In genomic region chr12:79330571-79330970, GRCm38 (mm10) we compare ENCODE assay signal across 25 mouse cellular contexts.
"Had no signal": no experiment of that assay in that cellular context is flagged by ENCODE, and none has a peak within 500 bp of the region (broad histone marks: within the 10 kb centered on the region; RNA-seq: fewer than 3 reads in every experiment).

No protein-coding gene starts in this region.

- H3K27me3 ChIP-seq: hindbrain, embryonic 12.5 days; intestine, embryonic 15.5 days; liver, embryonic 13.5 days; liver, embryonic 15.5 days had no signal

- H3K9me3 ChIP-seq: intestine, embryonic 15.5 days; liver, embryonic 15.5 days had no signal

- H3K4me1 ChIP-seq: hindbrain, embryonic 10.5 days; hindbrain, embryonic 12.5 days; liver, embryonic 13.5 days had no signal

- DNase-seq: gastrocnemius, adult 2 months; gastrocnemius, postnatal 10 days; gastrocnemius, postnatal 25 days; heart, adult 2 months; heart, postnatal 10 days; heart, postnatal 4 days; kidney, adult 18-20 months; kidney, adult 8-10 months; kidney, postnatal 10 days; kidney, postnatal 25 days; kidney, postnatal 4 days; liver; liver, embryonic 13.5 days had no signal

- H3K36me3 ChIP-seq: hindbrain, embryonic 12.5 days had no signal

- H3K4me3 ChIP-seq: gastrocnemius, adult 2 months; heart, adult 2 months; hindbrain, embryonic 10.5 days; hindbrain, embryonic 12.5 days; intestine, embryonic 15.5 days; layer of hippocampus, adult 2 months; left cerebral cortex, adult 2 months; liver, embryonic 13.5 days; liver, embryonic 15.5 days had no signal

- H3K4me2 ChIP-seq: heart, embryonic 11.5 days; hindbrain, embryonic 12.5 days; hindbrain, embryonic 14.5 days; intestine, embryonic 15.5 days; liver, embryonic 11.5 days; liver, embryonic 13.5 days; liver, embryonic 15.5 days had no signal

- ATAC-seq: hindbrain, embryonic 16.5 days; inflammation-experienced regulatory T-cells, adult 6 months; intestine, embryonic 15.5 days; intestine, postnatal 0 days had no signal

- H3K9ac ChIP-seq: hindbrain, embryonic 12.5 days; hindbrain, embryonic 14.5 days; intestine, embryonic 15.5 days; liver, embryonic 13.5 days; liver, embryonic 15.5 days had no signal

- H3K27ac ChIP-seq: gastrocnemius, adult 2 months; heart, adult 2 months; hindbrain, embryonic 10.5 days; hindbrain, embryonic 12.5 days; hindbrain, embryonic 14.5 days; intestine, embryonic 15.5 days; layer of hippocampus, adult 2 months; left cerebral cortex, adult 2 months; liver, embryonic 13.5 days; liver, embryonic 15.5 days had no signal
